Mouse (Mus musculus): ENCODE results near the gene Robo1.
"Not testable (repeated sequence)": the region's sequence is repeated elsewhere in the genome, so short reads cannot be mapped to it uniquely, and the experiment has no call there.

- not testable (repeated sequence) for TF ChIP-seq POLR2A (IDR thresholded peaks at IDR 0.05; ENCODE audit: insufficient read depth, low read length); EP300 (IDR thresholded peaks at IDR 0.05; ENCODE audit: insufficient read depth, low read depth, low read length)
These were observed 254.0 kb downstream of the Robo1 start for GRCm38 (mm10) chr16:72562149-72562548.
